ENCODE assay signal across 12 mouse cellular contexts in the genomic region with DNA sequence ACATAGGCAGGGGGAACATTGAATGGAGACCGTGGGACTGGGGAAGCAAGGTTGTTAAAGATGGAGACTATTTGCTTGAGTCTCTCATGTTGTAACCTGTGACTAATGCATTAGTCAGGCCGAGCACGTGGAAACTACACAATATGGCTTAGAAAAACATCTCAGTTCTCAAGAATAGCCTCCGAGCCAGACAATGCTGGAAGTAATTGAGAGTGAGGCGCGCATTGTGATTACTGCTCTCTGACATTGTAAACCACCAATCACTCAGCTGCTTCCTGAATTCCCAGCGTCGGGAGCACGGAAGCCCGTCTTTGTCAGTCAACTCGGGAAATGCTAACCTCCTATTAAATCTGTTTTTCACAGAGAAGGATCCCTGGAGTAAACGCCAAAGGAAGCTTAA. TPM values are rescaled to one million over a fixed set of nuclear protein-coding genes. Genes with fewer than 3 reads are reported as not detected.
A peak's percentile ranks its signal among the peaks of the same experiment; 100 is the strongest.
DNase-seq lines count a peak whose midpoint lies in the region; ATAC-seq lines count a peak whose summit lies in the region.
"Had no signal": no experiment of that assay in that cellular context is flagged by ENCODE, and none has a peak within 500 bp of the region (broad histone marks: within the 10 kb centered on the region; RNA-seq: fewer than 3 reads in every experiment).

No protein-coding gene starts in this region.

- H3K27ac ChIP-seq in forebrain, embryonic 14.5 days (ENCODE audit: low read depth, low read length) = peak overlapping the region; percentile 60; the same call in 1 of the 2 replicates
- peak overlapping the region; percentile 6; the same call in 1 of the 2 replicates for H3K27ac ChIP-seq in midbrain, embryonic 16.5 days (ENCODE audit: low read length)
- H3K27ac ChIP-seq: liver, embryonic 15.5 days had no signal

- ATAC-seq in forebrain, embryonic 14.5 days = peak; percentile 69
- peak; percentile 49; the same call in 1 of the 2 replicates for ATAC-seq in midbrain, embryonic 16.5 days

- H3K4me3 ChIP-seq in forebrain, embryonic 14.5 days (ENCODE audit: low read depth, low read length) = no peak overlapping the region
- H3K4me3 ChIP-seq in midbrain, embryonic 16.5 days (ENCODE audit: low read depth, low read length) = no peak overlapping the region
- H3K4me3 ChIP-seq: liver, embryonic 15.5 days had no signal

- H3K4me2 ChIP-seq in forebrain, embryonic 14.5 days (ENCODE audit: low read length) = peak overlapping the region; percentile 25
- peak overlapping the region; percentile 20 for H3K4me2 ChIP-seq in midbrain, embryonic 16.5 days (ENCODE audit: low read length)
- H3K4me2 ChIP-seq: liver, embryonic 15.5 days had no signal

- WGBS in forebrain, embryonic 14.5 days = 5% methylated on average over 12 of the region's 12 CpGs
- 5% methylated on average over 12 of the region's 12 CpGs for WGBS in midbrain, embryonic 16.5 days

- no peaks in the 10 kb centered on the region for H3K27me3 ChIP-seq in forebrain, embryonic 14.5 days (replicated peaks; ENCODE audit: control insufficient read depth, insufficient read depth, low read length)
- no peaks in the 10 kb centered on the region for H3K27me3 ChIP-seq in midbrain, embryonic 16.5 days (ENCODE audit: control insufficient read depth, insufficient read depth, low read depth, low read length)

- DNase-seq in heart, postnatal 10 days = peak; percentile 15 to 23
- DNase-seq in heart, adult 9 months (ENCODE audit: low spot score in 2 of 2) = no peak
- DNase-seq in adipocyte (ENCODE audit: low spot score) = peak; percentile 42
- DNase-seq in forebrain, embryonic 14.5 days (ENCODE audit: low spot score) = peak; percentile 80
- no peak for DNase-seq in cerebellum, adult 11-12 months
- no peak for DNase-seq in T-cell, adult 2 months (ENCODE audit: low spot score)
- no peak for DNase-seq in thymus, postnatal 36 days

- peak overlapping the region; percentile 32; the same call in 1 of the 2 replicates for H3K9ac ChIP-seq in forebrain, embryonic 14.5 days (ENCODE audit: low read length)
- no peak overlapping the region for H3K9ac ChIP-seq in midbrain, embryonic 16.5 days (ENCODE audit: low read depth, low read length)
- H3K9ac ChIP-seq: liver, embryonic 15.5 days had no signal

- peaks cover 10% of the 10 kb centered on the region for H3K4me1 ChIP-seq in forebrain, embryonic 14.5 days (ENCODE audit: control insufficient read depth, insufficient read depth, low read length)
- peaks cover 18% of the 10 kb centered on the region for H3K4me1 ChIP-seq in midbrain, embryonic 16.5 days (ENCODE audit: control insufficient read depth, insufficient read depth, low read length)

- no peaks in the 10 kb centered on the region for H3K9me3 ChIP-seq in forebrain, embryonic 14.5 days (replicated peaks; ENCODE audit: control insufficient read depth, low read length)
- no peaks in the 10 kb centered on the region for H3K9me3 ChIP-seq in midbrain, embryonic 16.5 days (replicated peaks; ENCODE audit: control insufficient read depth, low read length, poor library complexity, severe bottlenecking)
- H3K9me3 ChIP-seq: G1E; liver, embryonic 15.5 days had no signal

- no peaks in the 10 kb centered on the region for H3K36me3 ChIP-seq in forebrain, embryonic 14.5 days (ENCODE audit: control insufficient read depth, insufficient read depth, low read length)
- no peaks in the 10 kb centered on the region for H3K36me3 ChIP-seq in midbrain, embryonic 16.5 days (ENCODE audit: control insufficient read depth, insufficient read depth, low read length)
- H3K36me3 ChIP-seq: G1E; liver, embryonic 15.5 days had no signal

- intact Hi-C loops in heart, postnatal 10 days (cut with DNase I) = loop anchor here (5.0 kb wide), 1 partner anchor 149 kb away; no protein-coding TSS in a partner anchor

RNA-seq across cellular contexts. Expression of a gene that starts 48.6 kb away (rescaled TPM):
- not detected for total RNA-seq in heart, postnatal 10 days (2021)
- polyA plus RNA-seq in forebrain, embryonic 14.5 days (2014; fragmentation: Nextera tagmentation; extraction: Ambion mirVana) = not detected in 2 replicates
- polyA plus RNA-seq in midbrain, embryonic 16.5 days (2015; fragmentation: Nextera tagmentation; extraction: Ambion mirVana) = not detected in 2 replicates
- total RNA-seq: G1E; gastrocnemius, adult 8-10 months had no signal
- polyA plus RNA-seq: G1E; liver, embryonic 15.5 days; stomach, embryonic 14.5 days had no signal

Comparison
In these comparisons a context has a peak if more than half of its experiments do, and no peak if none do; other contexts are left out.
1. DNase-seq: peak in heart, postnatal 10 days (2 of 2), adipocyte (single experiment) and forebrain, embryonic 14.5 days (single experiment); none in heart, adult 9 months (0 of 2), cerebellum, adult 11-12 months (single experiment), T-cell, adult 2 months (single experiment) and thymus, postnatal 36 days (0 of 2).